Mouse (Mus musculus): ENCODE measurements around the gene Sf3a1. TPM values are rescaled to one million over a fixed set of nuclear protein-coding genes. Genes with fewer than 3 reads are reported as not detected.
A peak's percentile ranks its signal among the peaks of the same experiment; 100 is the strongest.

Gene Sf3a1
- total RNA-seq, 2 experiments from 2014 or later: 45.6 to 54.6 TPM

DNA sequence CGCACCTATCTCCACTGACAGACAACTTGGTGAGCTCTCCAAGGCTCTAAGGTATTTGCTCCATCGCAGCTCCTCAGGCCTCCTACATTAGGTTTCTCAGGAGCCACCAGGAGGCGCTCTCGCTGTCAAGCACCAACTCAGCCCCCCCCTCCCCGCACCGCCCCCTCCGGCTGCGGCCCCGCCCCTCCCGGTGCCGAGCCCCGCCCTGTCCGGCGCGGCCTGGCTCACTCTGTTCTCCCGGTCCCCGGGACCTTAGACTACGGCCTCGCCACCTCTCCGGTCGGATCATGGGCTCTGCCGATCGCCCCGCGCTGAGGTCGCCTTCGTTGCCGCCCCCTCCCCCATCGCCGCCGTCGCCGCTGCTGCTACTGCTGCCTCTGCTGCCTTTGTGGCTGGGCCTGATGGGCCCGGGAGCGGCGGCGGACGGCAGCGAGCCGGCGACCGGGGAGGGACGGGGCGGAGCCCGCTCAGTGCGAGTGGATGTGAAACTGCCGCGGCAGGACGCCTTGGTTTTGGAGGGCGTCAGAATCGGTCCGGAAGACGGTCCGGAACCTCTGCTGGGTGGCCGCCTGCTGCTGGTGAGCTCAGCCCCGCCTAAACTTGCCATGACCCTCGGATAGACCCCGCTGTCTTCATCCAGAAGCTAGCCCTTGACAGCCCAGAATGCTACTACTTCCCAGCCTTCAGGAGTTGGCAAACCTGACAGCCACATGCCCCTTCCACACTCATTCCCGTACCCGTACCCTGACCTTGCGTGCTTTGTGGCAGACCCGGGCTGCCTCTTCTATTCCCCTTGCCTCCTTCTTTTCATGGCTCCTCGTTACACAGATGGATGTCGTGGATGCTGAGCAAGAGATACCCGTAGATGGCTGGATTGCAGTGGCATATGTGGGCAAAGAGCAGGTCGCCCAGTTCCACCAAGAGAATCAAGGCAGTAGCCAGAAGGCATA, 24.9 kb upstream of the Sf3a1 start, which contains the start of gene Rnf215:
Gene Rnf215, plus strand, starts transcription at position 217 of the 950 bp plus-strand sequence.
- peak; percentile 91 to 93 for DNase-seq
- intact Hi-C loops (cut with DNase I): loop anchor here (1.0 to 5.0 kb wide), 4 partner anchors 26 to 287 kb away; partner anchors contain the start of genes Ccdc157 and Sf3a1

DNA sequence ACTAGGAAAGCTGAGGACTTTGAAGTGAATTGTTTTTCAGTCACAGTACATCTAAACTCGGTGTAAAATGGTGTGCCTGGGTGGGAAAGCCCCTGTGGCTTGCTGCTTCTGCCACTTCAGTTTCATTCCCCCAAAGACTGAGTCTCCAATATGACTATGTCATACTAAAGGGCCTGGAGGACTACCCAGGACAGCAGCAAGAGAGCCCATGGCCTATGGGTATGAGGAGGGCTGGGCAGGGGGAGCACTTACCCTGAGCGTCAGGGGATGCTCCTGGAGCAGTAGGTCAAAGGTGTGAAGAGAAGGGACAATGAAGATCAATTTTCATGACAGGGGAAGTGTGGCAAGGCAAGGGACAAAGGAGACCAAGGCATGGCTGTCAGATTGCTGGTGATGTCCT, 21.2 kb upstream of the Sf3a1 start:
- intact Hi-C loops (cut with DNase I): loop anchor here (5.0 kb wide), 1 partner anchor 283 kb away; no protein-coding TSS in a partner anchor
- no peak for DNase-seq

DNA sequence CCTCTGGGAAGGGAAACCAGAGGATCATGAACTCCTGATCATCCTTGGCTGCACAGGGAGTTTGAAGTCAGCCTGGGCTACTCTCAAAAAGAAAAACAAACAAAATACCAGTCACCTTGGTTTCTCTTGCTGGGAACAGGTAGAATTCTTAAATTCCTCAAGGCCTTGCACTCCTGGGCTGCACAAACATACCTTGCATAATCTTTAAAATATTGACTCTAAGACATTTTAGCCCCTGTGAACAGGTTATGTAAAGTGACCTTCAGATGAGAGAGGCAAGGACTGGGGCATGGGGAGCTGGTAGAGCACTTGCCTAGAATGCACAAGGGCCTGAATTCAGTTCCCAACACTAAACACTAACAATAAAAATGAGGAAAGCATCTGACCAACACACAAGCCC, 18.6 kb upstream of the Sf3a1 start:
- DNase-seq: no peak
- intact Hi-C loops (cut with DNase I): no loop called here

DNA sequence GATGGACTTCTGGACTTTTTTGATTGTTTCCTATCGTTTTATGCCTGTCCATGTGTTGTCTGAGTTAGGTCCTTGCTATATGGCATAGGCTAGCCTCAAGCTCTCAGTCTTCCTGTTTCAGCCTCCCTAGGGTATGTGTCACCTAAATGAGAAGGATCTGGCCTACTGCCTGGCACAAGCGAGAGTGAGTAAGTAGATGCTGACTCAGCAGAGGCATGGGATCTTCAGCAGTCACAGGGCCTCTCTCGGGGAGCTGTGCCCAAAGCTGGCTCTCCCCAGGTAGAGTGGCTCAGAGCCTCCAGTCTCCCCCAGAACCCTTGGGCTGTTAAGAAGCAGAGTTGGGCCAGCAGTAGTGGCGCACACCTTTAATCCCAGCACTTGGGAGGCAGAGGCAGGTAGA, 17.8 kb upstream of the Sf3a1 start:
- DNase-seq: no peak
- intact Hi-C loops (cut with DNase I): no loop called here

DNA sequence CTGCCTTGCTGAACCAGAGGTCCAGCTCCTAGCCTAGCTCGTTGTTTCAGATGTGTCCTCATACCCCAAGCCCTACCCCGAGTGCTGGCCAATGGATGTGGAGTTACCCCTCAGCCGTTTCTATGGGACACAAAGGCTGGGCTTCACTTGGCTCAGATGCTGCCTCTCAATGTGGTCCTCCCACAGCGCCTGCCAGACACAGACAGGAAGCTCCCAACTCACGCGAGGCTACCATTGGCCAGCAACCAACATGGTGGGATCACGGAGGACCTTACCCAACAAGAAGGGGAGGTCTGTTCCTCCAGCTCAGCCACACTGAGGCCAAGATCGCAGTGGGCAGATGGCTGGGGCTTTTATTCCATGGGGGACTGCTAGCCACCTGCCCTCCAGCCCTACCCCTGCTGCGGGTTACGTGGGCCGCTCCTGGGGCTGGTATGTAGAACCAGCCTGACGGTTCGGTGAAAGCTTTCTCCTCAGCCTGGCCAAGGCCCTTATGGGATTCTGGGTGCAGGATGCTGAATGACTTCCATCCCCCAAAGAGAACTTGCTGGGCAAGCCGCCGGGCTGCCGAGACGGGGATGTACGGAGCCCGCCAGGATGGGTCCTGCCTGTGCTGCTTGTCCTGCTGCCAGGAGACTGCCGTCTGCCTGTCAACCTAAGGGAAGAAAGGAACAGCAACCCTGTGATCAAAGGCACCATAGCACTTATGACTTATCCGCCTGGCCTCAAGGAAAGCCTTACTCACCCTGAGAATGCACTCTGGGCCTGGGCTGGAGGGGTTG, 16.7 kb upstream of the Sf3a1 start:
- intact Hi-C loops (cut with DNase I): no loop called here
- no peak for DNase-seq

DNA sequence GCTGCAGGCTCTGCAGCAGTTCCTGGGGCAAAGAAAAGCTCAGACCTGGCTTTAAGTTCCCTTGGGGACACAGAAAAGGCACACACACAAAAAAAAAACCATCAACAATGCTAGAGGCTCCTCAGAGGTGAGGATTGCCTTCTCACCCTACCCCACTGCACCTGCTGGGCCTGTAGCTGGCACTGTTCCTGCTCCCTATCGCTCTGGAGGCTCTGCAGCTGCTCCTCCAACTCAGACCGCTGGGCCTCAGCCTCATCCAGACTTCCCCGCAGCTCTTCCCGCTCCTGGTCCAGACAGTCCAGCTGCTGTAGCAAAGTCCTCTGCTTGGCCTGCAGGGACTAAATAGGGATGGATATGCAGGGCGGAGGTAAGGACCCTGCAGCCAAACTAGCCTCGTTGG, 13.8 kb upstream of the Sf3a1 start:
- no peak for DNase-seq
- intact Hi-C loops (cut with DNase I): no loop called here

DNA sequence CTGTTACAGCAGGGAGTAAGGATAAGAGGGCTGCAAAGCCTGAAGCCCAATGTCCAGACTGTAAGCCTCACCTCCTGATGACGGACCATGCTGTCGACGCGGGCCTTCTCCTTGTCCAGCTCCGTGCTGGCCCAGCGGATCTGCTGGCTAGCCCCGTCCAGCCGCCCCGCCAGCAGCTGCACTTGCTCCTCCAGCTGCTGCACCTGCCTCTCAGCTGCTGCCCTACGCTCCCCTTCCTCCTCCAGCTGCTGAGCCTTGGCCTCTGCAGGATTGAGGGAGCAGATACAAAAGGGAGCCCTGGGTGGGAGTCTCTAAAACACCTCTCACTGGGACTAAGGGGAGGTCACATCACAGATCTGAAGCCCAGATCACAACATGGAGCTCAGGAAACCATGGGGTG, 13.1 kb upstream of the Sf3a1 start:
- peak in 1 of 2 experiments; percentile 45 for DNase-seq
- intact Hi-C loops (cut with DNase I): no loop called here

DNA sequence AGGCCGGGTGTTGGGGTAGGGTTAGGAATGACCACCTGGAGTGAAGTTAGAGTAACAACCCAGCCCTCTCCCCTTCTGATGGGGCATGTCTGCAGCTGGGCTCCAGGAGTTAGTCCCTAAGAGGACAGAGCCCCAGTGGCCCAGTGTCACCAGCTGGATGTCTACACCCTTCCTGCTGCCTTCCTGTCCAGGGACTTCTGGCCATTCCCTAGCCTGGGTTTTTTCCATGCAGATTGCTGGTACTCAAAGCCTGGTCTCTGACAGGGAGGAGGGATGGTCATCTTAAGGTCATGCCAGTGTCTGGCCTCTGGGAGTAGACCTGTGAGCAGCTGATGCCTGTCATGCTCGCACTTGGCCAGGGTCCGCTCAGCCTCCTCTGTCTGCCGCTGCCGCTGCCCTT, 12.0 kb upstream of the Sf3a1 start:
- intact Hi-C loops (cut with DNase I): no loop called here
- DNase-seq: no peak

DNA sequence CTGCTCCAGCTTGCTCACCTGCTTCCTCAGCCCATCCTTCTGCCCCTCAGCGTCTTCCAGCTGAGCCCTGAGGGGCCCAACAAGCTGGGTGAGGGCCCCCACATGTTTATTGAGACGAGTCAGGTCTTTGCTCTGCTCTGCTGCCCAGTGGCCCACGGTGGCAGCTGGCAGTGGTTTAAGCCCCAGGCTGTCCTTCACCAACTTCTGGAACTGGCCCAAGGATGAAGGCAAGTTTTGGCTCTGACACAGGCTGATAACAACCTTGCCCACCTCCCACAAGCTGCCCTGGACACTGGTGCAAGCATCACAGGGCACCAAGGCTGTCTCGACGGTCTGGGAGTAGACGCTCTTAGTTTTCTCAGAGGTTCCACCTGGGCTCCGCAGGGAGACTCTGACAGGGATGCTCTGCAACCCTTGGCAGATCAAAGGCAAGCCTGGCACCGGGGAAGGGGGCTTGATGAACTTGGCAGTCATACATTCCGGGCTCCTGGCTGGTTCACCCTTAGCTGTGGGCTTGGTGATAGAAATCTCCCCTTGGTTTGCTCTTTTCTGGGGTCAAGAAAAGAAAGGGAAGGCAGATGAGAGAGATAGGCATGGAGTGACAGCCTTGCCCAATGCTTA, 11.5 kb upstream of the Sf3a1 start:
- intact Hi-C loops (cut with DNase I): no loop called here
- DNase-seq: no peak

DNA sequence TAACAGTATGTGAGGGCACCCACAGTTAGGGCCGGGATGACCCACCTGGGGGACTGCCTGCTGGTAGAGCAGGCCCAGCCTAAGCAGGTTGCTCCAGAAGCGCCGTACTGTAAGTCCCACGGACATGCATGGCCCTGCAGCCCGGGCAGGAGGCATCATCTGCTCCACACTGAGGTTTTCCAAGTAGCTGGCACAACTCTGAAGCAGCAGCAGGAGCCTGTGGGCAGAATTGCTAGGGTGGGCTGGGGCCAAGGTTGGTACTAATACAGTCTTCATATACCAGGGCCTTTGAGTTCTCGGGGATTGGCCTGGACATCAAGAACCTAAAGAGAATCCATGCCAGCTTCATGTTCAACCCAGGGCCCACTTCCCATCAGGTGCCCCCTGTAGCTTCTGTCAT, 10.3 kb upstream of the Sf3a1 start:
- DNase-seq: no peak
- intact Hi-C loops (cut with DNase I): no loop called here

DNA sequence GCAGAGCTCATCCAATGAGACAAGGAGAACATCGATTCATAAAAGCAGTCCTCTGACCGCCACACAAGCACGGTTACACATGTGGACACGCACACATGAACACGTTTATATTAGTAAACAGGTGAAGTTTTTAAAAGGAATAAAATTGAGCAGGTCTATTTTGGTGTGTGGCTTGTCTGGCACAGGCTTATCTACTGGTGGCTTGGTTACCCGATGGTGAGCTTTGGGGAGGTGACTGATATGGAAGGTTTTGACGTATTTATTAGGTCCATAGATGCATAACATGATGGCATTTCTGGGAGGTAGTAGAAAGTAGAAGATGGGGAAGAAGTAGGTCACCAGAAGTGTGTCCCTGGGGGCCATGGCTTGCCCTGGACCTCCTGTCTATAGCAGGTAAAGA, 6.5 kb upstream of the Sf3a1 start:
- intact Hi-C loops (cut with DNase I): no loop called here

DNA sequence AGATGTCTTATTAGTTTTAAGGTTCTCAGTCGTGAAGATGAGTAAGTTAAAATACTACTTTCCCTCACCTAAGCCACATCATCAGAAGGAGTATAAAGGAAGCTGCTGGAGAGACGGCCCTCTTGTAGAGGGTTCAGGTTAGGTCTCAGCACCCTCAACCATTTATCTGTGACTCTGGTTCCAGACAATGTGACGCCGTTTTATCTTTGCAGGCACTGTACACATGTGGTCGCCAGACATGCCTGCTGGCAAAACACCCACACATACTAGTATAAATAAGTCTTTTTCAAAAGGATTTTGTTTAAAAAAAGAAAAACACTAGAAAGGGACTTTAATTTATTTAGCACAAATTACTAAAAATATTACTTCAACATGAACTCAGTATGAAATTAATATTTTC, 4.5 kb upstream of the Sf3a1 start:
- intact Hi-C loops (cut with DNase I): no loop called here
- DNase-seq: no peak

More for the DNA sequence above, 6.5 kb upstream of the Sf3a1 start:
- DNase-seq: no peak

DNA sequence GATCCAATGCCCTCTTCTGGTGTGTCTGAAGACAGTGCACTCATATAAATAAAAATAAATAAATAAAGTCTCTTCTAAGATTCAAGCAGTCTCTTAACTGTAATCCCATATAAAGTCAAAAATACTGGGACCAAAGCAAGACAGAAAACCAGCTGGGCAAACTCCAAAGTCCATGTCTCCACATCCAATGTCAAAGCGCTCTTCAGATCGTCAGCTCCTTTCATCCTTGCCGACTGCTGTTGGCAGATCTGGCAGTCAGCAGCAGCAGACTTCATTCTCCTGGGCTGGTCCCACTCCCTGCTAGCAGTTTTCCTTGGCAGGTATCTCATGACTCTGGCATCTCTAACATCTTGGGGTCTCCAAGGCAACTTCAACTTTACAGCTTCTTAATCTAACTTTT, 1.5 kb upstream of the Sf3a1 start:
- intact Hi-C loops (cut with DNase I): no loop called here
- no peak for DNase-seq

DNA sequence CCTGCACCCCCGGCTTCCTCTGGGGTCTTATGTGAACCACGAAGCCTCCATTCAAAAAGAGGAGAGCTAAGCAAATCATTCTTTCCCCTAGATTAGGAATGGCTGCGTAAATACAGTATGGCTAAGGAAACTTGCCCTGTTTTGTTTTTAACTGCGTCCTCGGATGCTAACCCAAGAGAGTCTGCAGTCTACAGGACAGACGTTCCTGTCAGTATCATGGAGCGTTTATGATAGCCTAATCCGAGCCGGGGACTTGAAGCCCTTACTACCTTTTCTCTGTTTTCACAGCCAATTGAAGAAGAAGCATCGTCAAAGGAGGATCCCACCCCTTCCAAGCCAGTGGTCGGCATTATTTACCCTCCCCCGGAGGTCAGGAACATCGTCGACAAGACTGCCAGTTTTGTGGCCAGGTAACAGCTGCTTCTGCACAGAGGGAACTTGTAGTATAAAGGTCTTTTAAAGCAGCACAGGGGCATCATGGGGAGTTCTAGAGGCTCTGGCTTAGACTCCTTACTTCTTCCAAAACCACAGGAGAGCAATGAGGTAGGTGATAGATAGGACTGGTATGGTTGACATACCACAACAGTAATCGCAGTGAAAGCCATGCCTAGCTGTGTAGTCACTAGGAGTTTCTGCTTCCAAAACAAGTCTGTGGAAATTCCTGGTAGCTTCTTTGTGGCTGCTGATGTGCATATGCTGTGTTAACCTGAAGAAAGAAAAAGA, 769 bp downstream of the Sf3a1 start:
- DNase-seq: no peak
- intact Hi-C loops (cut with DNase I): loop anchor here (2.0 kb wide), 2 partner anchors 26 to 58 kb away; partner anchors contain the start of genes Castor1 and Rnf215

DNA sequence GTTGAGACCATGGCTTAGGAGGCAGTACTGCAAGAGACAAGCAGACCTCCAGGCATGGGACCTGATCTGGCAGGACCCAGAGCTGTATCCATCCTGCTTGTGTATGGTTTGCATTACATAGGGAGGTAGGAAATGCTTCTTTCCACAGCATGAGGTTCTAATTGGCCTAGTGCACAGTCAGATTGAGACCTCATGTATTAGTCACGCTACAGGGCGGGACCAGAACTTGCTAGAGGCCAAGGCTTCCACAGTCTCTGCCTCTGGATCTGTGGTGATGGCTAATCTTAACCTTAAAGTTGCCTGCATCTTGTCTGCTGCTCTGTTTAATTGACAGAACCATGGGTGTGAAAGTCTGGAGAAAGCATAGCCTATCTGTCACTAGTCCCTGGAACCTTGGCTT, 4.6 kb downstream of the Sf3a1 start:
- intact Hi-C loops (cut with DNase I): no loop called here

DNA sequence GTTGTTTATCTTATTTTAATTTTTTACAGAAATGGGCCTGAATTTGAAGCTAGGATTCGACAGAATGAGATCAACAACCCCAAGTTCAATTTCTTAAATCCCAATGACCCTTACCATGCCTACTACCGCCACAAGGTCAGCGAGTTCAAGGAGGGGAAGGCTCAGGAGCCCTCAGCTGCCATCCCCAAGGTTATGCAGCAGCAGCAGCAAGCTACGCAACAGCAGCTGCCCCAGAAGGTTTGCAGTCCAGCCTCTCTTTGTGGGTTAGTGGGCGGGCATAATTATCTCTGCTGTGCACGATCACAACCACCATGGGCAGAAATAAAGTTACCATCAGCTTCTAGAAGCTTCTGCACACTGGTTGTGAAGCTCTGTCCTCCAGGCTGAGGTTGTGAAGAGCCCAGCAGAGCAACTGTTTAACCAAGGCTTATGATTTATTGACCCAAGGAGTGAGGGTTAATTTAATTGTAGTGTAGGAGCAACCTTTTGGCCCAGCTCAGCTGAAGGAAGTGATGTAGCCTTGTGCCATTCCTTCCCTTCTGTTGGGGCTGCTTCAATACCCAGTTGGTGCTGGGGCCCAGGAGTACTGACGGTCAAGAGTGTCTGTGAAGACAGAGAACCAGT, 6.4 kb downstream of the Sf3a1 start:
- intact Hi-C loops (cut with DNase I): no loop called here
- no peak for DNase-seq

More for the DNA sequence above, 4.6 kb downstream of the Sf3a1 start:
- DNase-seq: no peak

DNA sequence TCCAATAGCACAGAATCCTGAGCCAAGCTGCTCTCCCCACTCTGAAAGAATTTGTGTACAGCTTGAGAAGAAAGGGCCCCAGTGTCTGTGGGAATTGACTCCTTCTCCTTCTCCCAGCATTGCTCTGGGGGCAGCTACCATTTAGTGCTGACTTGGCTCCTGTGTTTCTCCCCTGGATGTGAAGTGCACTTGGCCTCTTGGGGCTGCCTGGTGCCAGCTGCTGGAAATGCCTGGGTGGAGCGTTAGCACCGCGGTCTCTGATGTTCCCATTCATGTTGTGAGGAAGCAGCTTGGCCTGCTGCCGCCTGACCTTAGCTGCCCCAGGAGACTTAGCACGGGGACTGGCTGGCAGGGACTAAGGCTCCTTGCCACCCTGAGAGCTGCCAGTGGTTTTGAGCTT, 14.4 kb downstream of the Sf3a1 start:
- intact Hi-C loops (cut with DNase I): no loop called here
- DNase-seq: peak; percentile 89

DNA sequence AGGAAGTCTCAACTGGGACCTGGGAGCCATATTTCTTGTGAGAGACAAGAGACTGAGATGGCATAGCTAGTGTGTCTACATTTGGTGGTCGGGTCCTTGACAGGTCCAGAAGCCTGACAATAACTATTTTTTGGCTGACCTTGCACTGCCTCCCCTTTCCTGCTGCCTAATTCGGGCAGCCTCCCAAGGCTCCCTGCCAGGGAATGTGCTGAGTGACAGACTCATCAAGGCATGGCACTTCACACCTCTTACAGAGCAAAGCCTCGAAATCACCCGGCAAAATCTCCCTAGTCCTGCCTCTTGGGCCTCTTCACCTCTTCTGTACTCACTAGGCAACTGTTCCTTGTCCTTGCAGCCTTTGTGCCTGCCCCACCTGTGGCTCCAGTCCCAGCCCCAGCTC, 17.6 kb downstream of the Sf3a1 start:
- DNase-seq: peak; percentile 81 to 86
- intact Hi-C loops (cut with DNase I): no loop called here

DNA sequence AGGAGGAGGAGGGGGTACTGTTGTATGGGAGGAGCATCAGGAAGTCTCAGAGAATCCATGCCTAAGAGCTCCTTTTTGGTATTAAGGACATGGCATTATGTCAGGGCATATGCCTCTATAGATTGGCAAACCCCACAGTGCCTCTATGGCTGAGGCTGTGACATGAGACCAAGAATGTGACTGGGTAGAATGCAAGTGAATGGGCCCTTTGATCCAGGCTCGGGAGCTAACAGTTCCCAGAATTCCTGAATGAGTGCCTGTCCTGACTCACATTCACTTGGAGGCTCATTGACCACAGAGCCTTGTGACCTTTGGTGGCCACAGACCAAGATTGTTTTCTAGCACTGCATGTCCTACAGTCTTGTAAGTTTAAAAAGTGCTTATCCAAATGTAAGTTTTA, 21.9 kb downstream of the Sf3a1 start:
- no peak for DNase-seq
- intact Hi-C loops (cut with DNase I): no loop called here

DNA sequence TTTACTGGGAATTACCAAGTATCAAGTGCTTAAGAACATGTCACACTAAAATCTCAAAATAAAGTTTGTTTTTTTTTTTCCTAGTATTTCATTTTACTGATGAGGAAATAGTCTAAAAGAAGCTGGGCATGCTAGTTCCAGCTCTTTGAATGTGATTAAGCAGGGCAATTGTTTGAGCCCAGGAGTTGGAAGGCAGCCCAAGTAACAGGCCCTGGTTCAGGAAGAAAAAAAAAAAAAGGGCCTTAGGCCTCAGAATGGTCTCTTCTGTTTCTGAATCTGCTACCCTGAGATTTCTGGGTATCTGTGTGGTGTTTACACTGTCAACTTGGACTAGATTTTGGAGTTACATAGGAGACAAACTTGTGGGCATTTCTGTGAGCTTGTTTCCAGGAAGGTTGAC, 23.4 kb downstream of the Sf3a1 start:
- DNase-seq: no peak
- intact Hi-C loops (cut with DNase I): no loop called here
